Mouse (Mus musculus) kidney, embryonic 14.5 days (tissue): ENCODE results near the gene Gfod1. TPM values are rescaled to one million over a fixed set of nuclear protein-coding genes. Genes with fewer than 3 reads are reported as not detected.

Experiments
- ATAC-seq: fragments of 200-750 bp; cut with Nextera tagmentation; 2 replicates; pipeline ENCODE4 v1.8.0; 2017; ENCODE audit warnings: moderate number of reproducible peaks, mild to moderate bottlenecking, moderate TSS enrichment, moderate library complexity; ENCODE audit not compliant: low FRiP score, low TSS enrichment
- H3K27ac ChIP-seq: fragments of 300-500 bp; sonication (generic); 2 replicates; pipeline ENCODE4 v1.5.1; 2014; ENCODE audit warnings: low read depth, mild to moderate bottlenecking, low read length, moderate library complexity, mixed read lengths
- H3K27me3 ChIP-seq: fragments of 300-500 bp; sonication (generic); 2 replicates; pipeline ENCODE4 v1.6.1; 2014; ENCODE audit warnings: mild to moderate bottlenecking, low read length; ENCODE audit not compliant: control insufficient read depth, insufficient read depth
- H3K36me3 ChIP-seq: fragments of 300-500 bp; sonication (generic); 2 replicates; pipeline ENCODE4 v1.6.1; 2014; ENCODE audit warnings: low read length, mixed read lengths; ENCODE audit not compliant: control insufficient read depth, insufficient read depth
- H3K4me1 ChIP-seq: fragments of 300-500 bp; sonication (generic); 2 replicates; pipeline ENCODE4 v1.6.1; 2014; ENCODE audit warnings: low read length, mixed read lengths; ENCODE audit not compliant: control insufficient read depth, insufficient read depth
- H3K4me2 ChIP-seq: fragments of 300-500 bp; sonication (generic); replicated peaks from 2 replicates; pipeline ENCODE4 v1.6.1; 2014; ENCODE audit warnings: low read depth, mild to moderate bottlenecking, low read length
- H3K4me3 ChIP-seq: fragments of 300-500 bp; sonication (generic); 2 replicates; pipeline ENCODE4 v1.5.1; 2014; ENCODE audit warnings: mild to moderate bottlenecking, low read length
- H3K9ac ChIP-seq: fragments of 300-500 bp; sonication (generic); 2 replicates; pipeline ENCODE4 v1.6.1; 2014; ENCODE audit warnings: low read depth, mild to moderate bottlenecking, low read length, moderate library complexity
- H3K9me3 ChIP-seq: fragments of 300-500 bp; sonication (generic); 2 replicates; pipeline ENCODE4 v1.6.1; 2016; ENCODE audit warnings: low read length; ENCODE audit not compliant: control insufficient read depth
- WGBS: fragments of 180-500 bp; shearing (Covaris S2); extraction: QIAGEN DNeasy Blood & Tissue Kit; methylation state at CpG from one replicate; pipeline ENCODE4 v1.1.7; 2014; 5-methylcytosine and 5-hydroxymethylcytosine counted together
- polyA plus RNA-seq: library from polyadenylated mRNA; unstranded; fragments of >200 nt; fragmentation: Nextera tagmentation; extraction: Ambion mirVana; gene quantifications from 2 replicates; pipeline ENCODE4 v1.2.1, GENCODE M21; 2014

Gfod1 gene
- polyA plus RNA-seq, 1 experiment from 2014 or later, result 0.41 TPM

DNA sequence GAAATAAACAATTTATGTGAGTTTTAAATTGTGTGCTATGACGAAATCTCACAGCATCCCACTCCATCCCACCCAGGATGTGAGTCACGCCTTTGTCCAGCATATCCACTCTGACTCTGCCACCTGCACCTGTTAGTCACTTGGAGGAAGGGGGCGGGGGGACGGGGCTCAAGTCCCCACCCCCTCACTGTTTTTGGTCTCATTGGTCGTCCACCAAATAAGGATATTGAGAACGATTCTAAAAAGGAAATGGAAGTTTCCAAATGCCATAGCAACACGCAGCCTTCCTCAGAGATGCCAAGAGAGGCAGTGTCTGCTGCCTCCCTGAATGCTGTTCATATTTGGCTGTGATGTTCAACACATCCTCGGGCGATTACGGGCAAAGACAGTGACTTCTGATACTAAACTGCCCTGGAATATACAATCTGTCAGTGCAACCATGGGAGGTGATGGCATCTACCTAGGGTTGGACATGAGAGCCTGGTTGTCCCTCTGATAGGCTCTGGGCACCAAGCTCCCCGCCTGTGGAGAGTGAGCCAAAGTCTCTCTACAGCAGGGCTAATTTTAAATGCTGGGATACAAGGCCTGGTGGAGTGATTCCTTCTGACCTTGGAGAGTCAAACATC is 41.7 kb downstream of the Gfod1 start:
- 86% methylated on average over 11 of the region's 11 CpGs for WGBS
- Histone ChIP-seq H3K9ac (no peak overlapping the region), H3K27me3 (no peaks in the 10 kb centered on the region), H3K4me1 (no peaks in the 10 kb centered on the region), H3K4me2 (no peak overlapping the region), H3K9me3 (no peaks in the 10 kb centered on the region), H3K4me3 (no peak overlapping the region), H3K27ac (no peak overlapping the region), H3K36me3 (no peaks in the 10 kb centered on the region)
- ATAC-seq, result no peak

GRCm38 (mm10) chr13:43261287-43261686 is 42.7 kb downstream of the Gfod1 start:
- no peaks in the 10 kb centered on the region for H3K4me1 ChIP-seq
- no peaks in the 10 kb centered on the region for H3K36me3 ChIP-seq
- no peaks in the 10 kb centered on the region for H3K27me3 ChIP-seq
- H3K9me3 ChIP-seq, result no peaks in the 10 kb centered on the region
- no peak overlapping the region for H3K27ac ChIP-seq
- 70% methylated on average over 3 of the region's 3 CpGs for WGBS
- ATAC-seq, result no peak
- no peak overlapping the region for H3K4me3 ChIP-seq
- no peak overlapping the region for H3K9ac ChIP-seq
- H3K4me2 ChIP-seq, result no peak overlapping the region

GRCm38 (mm10) chr13:43260731-43261130 is 43.2 kb downstream of the Gfod1 start:
- 83% methylated on average over 6 of the region's 6 CpGs for WGBS

GRCm38 (mm10) chr13:43256447-43256846 is 47.5 kb downstream of the Gfod1 start:
- Histone ChIP-seq H3K27me3 (no peaks in the 10 kb centered on the region), H3K36me3 (no peaks in the 10 kb centered on the region), H3K4me2 (no peak overlapping the region), H3K4me1 (peaks cover 4% of the 10 kb centered on the region; the same call in 1 of the 2 replicates), H3K9ac (no peak overlapping the region), H3K27ac (no peak overlapping the region), H3K4me3 (no peak overlapping the region), H3K9me3 (no peaks in the 10 kb centered on the region)
- no peak for ATAC-seq
- WGBS, result 94% methylated on average over 2 of the region's 2 CpGs

More at GRCm38 (mm10) chr13:43260731-43261130, 43.2 kb downstream of the Gfod1 start:
- Histone ChIP-seq H3K4me3 (no peak overlapping the region), H3K27me3 (no peaks in the 10 kb centered on the region), H3K9me3 (no peaks in the 10 kb centered on the region), H3K36me3 (no peaks in the 10 kb centered on the region), H3K4me1 (no peaks in the 10 kb centered on the region), H3K9ac (no peak overlapping the region), H3K4me2 (no peak overlapping the region), H3K27ac (no peak overlapping the region)
- no peak for ATAC-seq

DNA sequence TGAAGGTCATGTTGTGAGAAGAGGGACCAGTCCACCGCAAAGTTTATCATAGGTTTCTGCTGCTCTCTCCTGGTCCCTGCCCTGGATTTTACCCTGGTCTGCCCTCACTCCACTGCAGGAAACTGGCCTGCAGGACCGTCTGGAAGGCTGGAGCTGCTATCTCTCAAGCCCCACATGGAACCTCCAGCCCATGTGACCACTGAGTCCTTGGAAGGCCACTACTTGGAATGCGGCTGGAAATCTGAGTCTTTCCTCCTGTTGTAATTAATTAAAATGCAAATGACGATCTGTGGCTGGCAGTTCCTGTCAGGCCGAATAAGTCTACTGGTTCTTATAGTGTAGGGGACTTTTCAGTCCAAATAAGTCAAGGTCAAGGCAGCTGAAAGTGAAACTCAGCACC is 50.4 kb downstream of the Gfod1 start:
- Histone ChIP-seq H3K4me2 (no peak overlapping the region), H3K27me3 (no peaks in the 10 kb centered on the region), H3K36me3 (no peaks in the 10 kb centered on the region), H3K27ac (no peak overlapping the region), H3K4me1 (peaks cover 8% of the 10 kb centered on the region), H3K9me3 (no peaks in the 10 kb centered on the region), H3K4me3 (no peak overlapping the region), H3K9ac (no peak overlapping the region)
- 32% methylated on average over 5 of the region's 5 CpGs for WGBS
- ATAC-seq, result peak; percentile 62; the same call in 1 of the 2 replicates

DNA sequence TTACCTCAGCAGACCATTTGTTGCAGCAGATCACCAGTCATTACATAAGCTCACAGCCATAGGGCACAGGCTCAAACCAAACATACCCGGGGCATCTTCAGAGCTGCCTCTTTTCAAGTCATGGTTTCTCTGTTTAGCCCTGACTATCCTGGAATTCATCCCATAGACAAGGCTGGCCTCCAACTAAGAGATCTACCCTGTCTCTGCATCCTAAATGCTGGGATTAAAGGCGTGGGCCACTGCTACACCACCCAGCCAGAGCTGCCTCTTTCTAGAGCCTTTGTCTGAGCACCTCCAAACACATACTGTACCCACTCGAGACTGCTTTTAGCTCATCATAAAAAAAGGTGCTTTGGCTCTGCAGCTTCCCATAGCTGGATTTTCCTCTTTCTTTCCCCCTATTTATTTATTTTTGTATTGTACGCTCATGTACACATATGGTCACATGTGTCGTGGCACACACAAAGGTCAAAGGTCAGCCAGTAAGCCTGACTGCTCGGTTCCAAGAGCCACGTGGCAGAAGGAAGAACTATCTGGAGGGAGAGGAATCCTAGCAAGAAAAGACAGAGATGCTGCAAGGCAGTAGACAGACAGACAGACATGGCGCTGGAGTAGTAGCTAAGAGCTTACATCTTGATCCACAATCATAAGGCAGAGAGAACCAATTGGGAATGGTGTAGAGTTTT is 51.7 kb downstream of the Gfod1 start:
- no peaks in the 10 kb centered on the region for H3K9me3 ChIP-seq
- H3K36me3 ChIP-seq, result no peaks in the 10 kb centered on the region
- H3K4me1 ChIP-seq, result peaks cover 8% of the 10 kb centered on the region
- 86% methylated on average over 8 of the region's 8 CpGs for WGBS
- no peaks in the 10 kb centered on the region for H3K27me3 ChIP-seq
- ATAC-seq, result no peak
- no peak overlapping the region for H3K4me3 ChIP-seq
- H3K4me2 ChIP-seq, result no peak overlapping the region
- no peak overlapping the region for H3K27ac ChIP-seq
- no peak overlapping the region for H3K9ac ChIP-seq

GRCm38 (mm10) chr13:43251391-43251790 is 52.6 kb downstream of the Gfod1 start:
- Histone ChIP-seq H3K27me3 (no peaks in the 10 kb centered on the region), H3K9me3 (no peaks in the 10 kb centered on the region), H3K4me1 (peaks cover 8% of the 10 kb centered on the region), H3K4me2 (no peak overlapping the region), H3K9ac (no peak overlapping the region), H3K36me3 (no peaks in the 10 kb centered on the region), H3K4me3 (no peak overlapping the region), H3K27ac (no peak overlapping the region)
- WGBS, result 91% methylated on average over 12 of the region's 12 CpGs
- no peak for ATAC-seq

DNA sequence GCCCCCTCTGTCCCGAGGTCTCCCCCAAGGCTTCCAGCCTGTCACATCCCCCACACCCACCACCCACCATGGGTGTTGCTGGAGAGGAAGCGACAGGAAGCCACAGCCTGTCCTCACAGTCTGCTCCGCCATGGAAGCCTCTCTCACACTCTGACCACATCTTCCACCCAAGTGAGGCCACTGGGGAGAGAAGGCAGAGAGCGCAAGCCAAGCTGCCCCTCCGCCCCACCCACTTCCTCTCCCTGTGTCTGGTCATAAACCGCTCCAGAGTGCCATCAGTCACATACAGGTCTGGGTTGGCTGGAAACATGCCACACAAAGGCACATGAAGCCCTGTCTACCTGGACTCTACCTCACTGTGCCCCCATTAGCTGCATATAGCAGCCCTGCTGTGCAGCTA is 53.3 kb downstream of the Gfod1 start:
- ATAC-seq, result no peak
- Histone ChIP-seq H3K9ac (no peak overlapping the region), H3K4me1 (peaks cover 8% of the 10 kb centered on the region), H3K4me3 (no peak overlapping the region), H3K4me2 (no peak overlapping the region), H3K27ac (no peak overlapping the region), H3K36me3 (no peaks in the 10 kb centered on the region), H3K9me3 (no peaks in the 10 kb centered on the region), H3K27me3 (no peaks in the 10 kb centered on the region)
- 65% methylated on average over 6 of the region's 6 CpGs for WGBS

- Histone ChIP-seq H3K4me3 (no peak overlapping the region), H3K4me1 (peaks cover 8% of the 10 kb centered on the region), H3K4me2 (no peak overlapping the region), H3K27me3 (no peaks in the 10 kb centered on the region), H3K9me3 (no peaks in the 10 kb centered on the region), H3K36me3 (no peaks in the 10 kb centered on the region), H3K9ac (no peak overlapping the region), H3K27ac (no peak overlapping the region)
- WGBS, result 85% methylated on average over 9 of the region's 9 CpGs
- ATAC-seq, result no peak
Measured at GRCm38 (mm10) chr13:43250106-43250505, 53.9 kb downstream of the Gfod1 start.
